Comparison of ENCODE assay signal across 16 mouse cellular contexts in genomic region chr6:115982889-115983288, GRCm38 (mm10). TPM values are rescaled to one million over a fixed set of nuclear protein-coding genes. Genes with fewer than 3 reads are reported as not detected.
DNase-seq lines count a peak whose midpoint lies in the region; ATAC-seq and TF ChIP-seq lines count a peak whose summit lies in the region.
"Had no signal": no experiment of that assay in that cellular context is flagged by ENCODE, and none has a peak within 500 bp of the region (broad histone marks: within the 10 kb centered on the region; RNA-seq: fewer than 3 reads in every experiment).

No protein-coding gene starts in this region.

- H3K9me3 ChIP-seq in lung, embryonic 15.5 days: no peaks in the 10 kb centered on the region
- no peaks in the 10 kb centered on the region for H3K9me3 ChIP-seq in intestine, embryonic 15.5 days
- no peaks in the 10 kb centered on the region for H3K9me3 ChIP-seq in stomach, embryonic 14.5 days (ENCODE audit: control insufficient read depth, low read depth, low read length)
- no peaks in the 10 kb centered on the region for H3K9me3 ChIP-seq in forebrain, embryonic 13.5 days (replicated peaks)
- H3K9me3 ChIP-seq: midbrain, embryonic 13.5 days; neural tube, embryonic 12.5 days had no signal

- peaks cover 28% of the 10 kb centered on the region for H3K4me1 ChIP-seq in heart, adult 2 months (ENCODE audit: control insufficient read depth, insufficient read depth, low read length)
- peaks cover 62% of the 10 kb centered on the region for H3K4me1 ChIP-seq in lung, embryonic 15.5 days
- peaks cover 52% of the 10 kb centered on the region for H3K4me1 ChIP-seq in intestine, embryonic 15.5 days (replicated peaks)
- H3K4me1 ChIP-seq in stomach, embryonic 14.5 days (ENCODE audit: control insufficient read depth, insufficient read depth, low read length): peaks cover 38% of the 10 kb centered on the region
- peaks cover 32% of the 10 kb centered on the region for H3K4me1 ChIP-seq in forebrain, embryonic 13.5 days

- no peaks in the 10 kb centered on the region for H3K27me3 ChIP-seq in heart, adult 2 months (ENCODE audit: control insufficient read depth, insufficient read depth, low read length)
- H3K27me3 ChIP-seq in lung, embryonic 15.5 days: no peaks in the 10 kb centered on the region
- H3K27me3 ChIP-seq in intestine, embryonic 15.5 days (replicated peaks): no peaks in the 10 kb centered on the region
- no peaks in the 10 kb centered on the region for H3K27me3 ChIP-seq in stomach, embryonic 14.5 days (ENCODE audit: control insufficient read depth, insufficient read depth, low read length)
- H3K27me3 ChIP-seq in forebrain, embryonic 13.5 days: no peaks in the 10 kb centered on the region
- H3K27me3 ChIP-seq: midbrain, embryonic 13.5 days; neural tube, embryonic 12.5 days had no signal

- peak overlapping the region; percentile 69 for H3K27ac ChIP-seq in heart, adult 2 months
- H3K27ac ChIP-seq in lung, embryonic 15.5 days: peak overlapping the region; percentile 94
- peak overlapping the region; percentile 71 for H3K27ac ChIP-seq in intestine, embryonic 15.5 days
- H3K27ac ChIP-seq in stomach, embryonic 14.5 days (ENCODE audit: low read length): peak overlapping the region; percentile 68; the same call in 1 of the 2 replicates
- H3K27ac ChIP-seq in forebrain, embryonic 13.5 days: no peak overlapping the region
- H3K27ac ChIP-seq: midbrain, embryonic 13.5 days; neural tube, embryonic 12.5 days had no signal

- peak overlapping the region; percentile 12; the same call in 1 of the 2 replicates for H3K4me3 ChIP-seq in heart, adult 2 months
- no peak overlapping the region for H3K4me3 ChIP-seq in lung, embryonic 15.5 days
- H3K4me3 ChIP-seq in intestine, embryonic 15.5 days (replicated peaks): no peak overlapping the region
- no peak overlapping the region for H3K4me3 ChIP-seq in stomach, embryonic 14.5 days (ENCODE audit: low read depth, low read length)
- H3K4me3 ChIP-seq in forebrain, embryonic 13.5 days: no peak overlapping the region
- H3K4me3 ChIP-seq: midbrain, embryonic 13.5 days; neural tube, embryonic 12.5 days had no signal

- ATAC-seq in lung, embryonic 15.5 days (ENCODE audit: borderline replicate concordance, extremely low read depth, low FRiP score, low TSS enrichment): no peak
- ATAC-seq in intestine, embryonic 15.5 days: no peak
- ATAC-seq in stomach, embryonic 14.5 days (ENCODE audit: insufficient number of reproducible peaks, insufficient read depth, low FRiP score, low read depth): no peak
- no peak for ATAC-seq in forebrain, embryonic 13.5 days
- ATAC-seq: liver, postnatal 0 days; midbrain, embryonic 13.5 days had no signal

- TF ChIP-seq CTCF in heart, adult 2 months (IDR thresholded peaks at IDR 0.05): no peak

- H3K79me2 ChIP-seq in heart, adult 2 months (replicated peaks; ENCODE audit: control insufficient read depth, insufficient read depth, low read length): peaks cover 3% of the 10 kb centered on the region; the same call in 1 of the 2 replicates

- WGBS in heart, adult 2 months: 47% methylated on average over 7 of the region's 7 CpGs
- WGBS in lung, embryonic 15.5 days: 35% methylated on average over 7 of the region's 7 CpGs
- 47% methylated on average over 7 of the region's 7 CpGs for WGBS in intestine, embryonic 15.5 days
- 44% methylated on average over 7 of the region's 7 CpGs for WGBS in stomach, embryonic 14.5 days
- 68% methylated on average over 7 of the region's 7 CpGs for WGBS in forebrain, embryonic 13.5 days

- TF ChIP-seq POLR2A in heart, adult 2 months (IDR thresholded peaks at IDR 0.05; ENCODE audit: insufficient read depth, low read depth, low read length): no peak

- H3K9ac ChIP-seq in heart, adult 2 months (ENCODE audit: low read depth, low read length): no peak overlapping the region
- no peak overlapping the region for H3K9ac ChIP-seq in lung, embryonic 15.5 days
- H3K9ac ChIP-seq in intestine, embryonic 15.5 days: no peak overlapping the region
- no peak overlapping the region for H3K9ac ChIP-seq in stomach, embryonic 14.5 days (replicated peaks; ENCODE audit: low read depth, low read length)
- no peak overlapping the region for H3K9ac ChIP-seq in forebrain, embryonic 13.5 days
- H3K9ac ChIP-seq: liver, postnatal 0 days; midbrain, embryonic 13.5 days; neural tube, embryonic 12.5 days had no signal

- DNase-seq in heart, adult 2 months: peak in 1 of 2 experiments; percentile 46
- DNase-seq in heart, adult 9 months (ENCODE audit: low spot score in 2 of 2): no peak
- DNase-seq in lung, postnatal 10 days: no peak
- DNase-seq in layer of hippocampus, postnatal 25 days (ENCODE audit: extremely low spot score in 1 of 2, low spot score in 1 of 2): no peak
- DNase-seq: cerebellum, postnatal 14 days; liver, postnatal 0 days; right cerebral cortex, adult 18-20 months; thymus, postnatal 4 days had no signal

- no peaks in the 10 kb centered on the region for H3K36me3 ChIP-seq in heart, adult 2 months (ENCODE audit: control insufficient read depth, insufficient read depth, low read length)
- peaks cover 20% of the 10 kb centered on the region; the same call in 1 of the 2 replicates for H3K36me3 ChIP-seq in lung, embryonic 15.5 days
- no peaks in the 10 kb centered on the region for H3K36me3 ChIP-seq in intestine, embryonic 15.5 days
- no peaks in the 10 kb centered on the region for H3K36me3 ChIP-seq in stomach, embryonic 14.5 days (ENCODE audit: control insufficient read depth, insufficient read depth, low read length)
- H3K36me3 ChIP-seq in forebrain, embryonic 13.5 days (ENCODE audit: poor library complexity, severe bottlenecking): no peaks in the 10 kb centered on the region; the same call in 1 of the 2 replicates
- H3K36me3 ChIP-seq: midbrain, embryonic 13.5 days; neural tube, embryonic 12.5 days had no signal

- intact Hi-C loops in heart, adult 2 months (cut with DNase I): no loop called here

- no peak for TF ChIP-seq EP300 in heart, adult 2 months (IDR thresholded peaks at IDR 0.05; ENCODE audit: insufficient read depth, low read depth, low read length)

- peak overlapping the region; percentile 34 for H3K4me2 ChIP-seq in lung, embryonic 15.5 days
- 0 out of 2 replicates have a peak overlapping the region, but pooled peaks have one; percentile 24 for H3K4me2 ChIP-seq in intestine, embryonic 15.5 days (replicated peaks)
- no peak overlapping the region; the same call in 1 of the 2 replicates for H3K4me2 ChIP-seq in stomach, embryonic 14.5 days (replicated peaks; ENCODE audit: low read depth, low read length)
- H3K4me2 ChIP-seq in forebrain, embryonic 13.5 days: no peak overlapping the region
- H3K4me2 ChIP-seq: midbrain, embryonic 13.5 days; neural tube, embryonic 12.5 days had no signal

RNA-seq across cellular contexts. Expression of gene Plxnd1, which starts 11.9 kb away (rescaled TPM):
- 10 to 100 TPM; 58.8 to 90.6 TPM for total RNA-seq in heart, adult 2 months (2021)
- polyA plus RNA-seq in heart, adult 2 months (2012; rRNA removed): 79.9 and 102 TPM in 2 replicates
- polyA plus RNA-seq in lung, embryonic 15.5 days (2015; fragmentation: Nextera tagmentation; extraction: Ambion mirVana): 49.2 and 53.5 TPM in 2 replicates
- 26.6 and 28.9 TPM in 2 replicates for polyA plus RNA-seq in intestine, embryonic 15.5 days (2015; fragmentation: Nextera tagmentation; extraction: Ambion mirVana)
- 43.1 and 44.5 TPM in 2 replicates for polyA plus RNA-seq in stomach, embryonic 14.5 days (2014; fragmentation: Nextera tagmentation; extraction: Ambion mirVana)
- polyA plus RNA-seq in forebrain, embryonic 13.5 days (2015; fragmentation: Nextera tagmentation; extraction: Ambion mirVana): 14.3 and 19.7 TPM in 2 replicates
- 10 to 100 TPM; 17.8 to 24.5 TPM for total RNA-seq in layer of hippocampus, postnatal 25 days (2021)

RNA-seq across cellular contexts. Expression of gene H1foo, which starts 38.2 kb away (rescaled TPM):
- not detected for total RNA-seq in heart, adult 2 months (2021)
- polyA plus RNA-seq in heart, adult 2 months (2012; rRNA removed): not detected in 2 replicates
- polyA plus RNA-seq in lung, embryonic 15.5 days (2015; fragmentation: Nextera tagmentation; extraction: Ambion mirVana): not detected in 2 replicates
- polyA plus RNA-seq in intestine, embryonic 15.5 days (2015; fragmentation: Nextera tagmentation; extraction: Ambion mirVana): not detected in 2 replicates
- not detected in 2 replicates for polyA plus RNA-seq in stomach, embryonic 14.5 days (2014; fragmentation: Nextera tagmentation; extraction: Ambion mirVana)
- polyA plus RNA-seq in forebrain, embryonic 13.5 days (2015; fragmentation: Nextera tagmentation; extraction: Ambion mirVana): not detected in 2 replicates
- not detected for total RNA-seq in layer of hippocampus, postnatal 25 days (2021)
- total RNA-seq: left cerebral cortex, postnatal 25 days had no signal
- polyA plus RNA-seq: hindbrain, embryonic 11.5 days; liver, postnatal 0 days; midbrain, embryonic 13.5 days; neural tube, embryonic 12.5 days had no signal

RNA-seq across cellular contexts. Expression of gene Rho, which starts 51.3 kb away (rescaled TPM):
- total RNA-seq in heart, adult 2 months (2021): under 1 TPM in 1 of 2 experiments, not detected in 1; 0.23 TPM
- polyA plus RNA-seq in heart, adult 2 months (2012; rRNA removed): 0.44 and 1.3 TPM in 2 replicates
- 0.20 and 0.35 TPM in 2 replicates for polyA plus RNA-seq in lung, embryonic 15.5 days (2015; fragmentation: Nextera tagmentation; extraction: Ambion mirVana)
- polyA plus RNA-seq in intestine, embryonic 15.5 days (2015; fragmentation: Nextera tagmentation; extraction: Ambion mirVana): 0.05 TPM in 1 of 2 replicates, not detected in the other
- 0.25 TPM in 1 of 2 replicates, not detected in the other for polyA plus RNA-seq in stomach, embryonic 14.5 days (2014; fragmentation: Nextera tagmentation; extraction: Ambion mirVana)
- polyA plus RNA-seq in forebrain, embryonic 13.5 days (2015; fragmentation: Nextera tagmentation; extraction: Ambion mirVana): 0.10 and 0.17 TPM in 2 replicates
- under 1 TPM; 0.49 to 0.59 TPM for total RNA-seq in layer of hippocampus, postnatal 25 days (2021)
- polyA plus RNA-seq: liver, postnatal 0 days had no signal

Comparison
In these comparisons a context has a peak if more than half of its experiments do, and no peak if none do; other contexts are left out.
1. H3K4me2 ChIP-seq: peak in lung, embryonic 15.5 days (single experiment) and intestine, embryonic 15.5 days (single experiment); none in stomach, embryonic 14.5 days (single experiment) and forebrain, embryonic 13.5 days (single experiment).